Mouse (Mus musculus) layer of hippocampus, postnatal 25 days (tissue): ENCODE measurements around the gene Irak2. TPM values are rescaled to one million over a fixed set of nuclear protein-coding genes. Genes with fewer than 3 reads are reported as not detected.
"Not testable (repeated sequence)": the region's sequence is repeated elsewhere in the genome, so short reads cannot be mapped to it uniquely, and the experiment has no call there.

Source experiments
- DNase-seq, 2 experiments: peaks; one replicate each; pipeline ENCODE4 v3.0.0; 2022; ENCODE audit warnings: mixed read lengths in 2 of 2, low spot score in 1 of 2; ENCODE audit errors: extremely low spot score in 1 of 2
- total RNA-seq, 2 experiments: library from RNA; stranded (reverse); gene quantifications; 2 replicates each; pipeline ENCODE4 v1.2.3; 2021

The Irak2 gene
- total RNA-seq, 2 experiments from 2014 or later: 16.9 to 21.9 TPM

DNA sequence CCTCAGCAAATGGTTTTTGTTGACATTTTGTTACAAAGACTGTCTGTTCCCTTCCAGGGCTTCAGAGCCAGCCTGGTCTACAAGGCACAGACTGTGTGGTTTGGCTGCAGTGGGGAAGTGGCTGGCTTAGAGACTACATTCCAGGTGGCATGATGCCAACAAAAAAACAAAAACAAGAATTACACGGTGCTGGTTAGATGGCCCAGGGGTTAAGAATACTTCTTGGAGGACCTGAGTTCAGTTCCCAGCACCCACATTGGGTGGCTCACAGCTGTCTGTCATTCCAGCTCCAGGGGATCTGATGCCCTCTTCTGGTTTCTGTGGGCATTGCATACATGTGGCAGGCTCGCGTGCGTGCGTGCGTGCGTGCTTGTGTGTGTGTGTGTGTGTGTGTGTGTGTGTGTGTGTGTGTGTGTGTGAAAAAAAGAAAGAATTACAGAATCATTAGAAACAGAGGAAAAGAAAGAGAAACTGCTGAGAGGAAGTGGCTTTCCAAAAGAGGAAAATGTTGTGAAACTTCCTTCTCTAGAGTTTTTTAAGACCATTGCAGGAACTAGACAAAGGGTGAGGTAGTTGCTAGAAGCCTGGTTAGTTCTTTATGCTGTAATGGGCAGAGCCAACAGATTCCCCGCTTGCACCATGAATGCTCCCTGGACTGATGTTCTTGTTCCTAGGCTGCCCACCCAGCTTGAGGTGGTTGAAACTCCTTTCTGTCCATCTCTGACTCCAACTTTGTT, 24.9 kb downstream of the Irak2 start:
- DNase-seq: no peak

DNA sequence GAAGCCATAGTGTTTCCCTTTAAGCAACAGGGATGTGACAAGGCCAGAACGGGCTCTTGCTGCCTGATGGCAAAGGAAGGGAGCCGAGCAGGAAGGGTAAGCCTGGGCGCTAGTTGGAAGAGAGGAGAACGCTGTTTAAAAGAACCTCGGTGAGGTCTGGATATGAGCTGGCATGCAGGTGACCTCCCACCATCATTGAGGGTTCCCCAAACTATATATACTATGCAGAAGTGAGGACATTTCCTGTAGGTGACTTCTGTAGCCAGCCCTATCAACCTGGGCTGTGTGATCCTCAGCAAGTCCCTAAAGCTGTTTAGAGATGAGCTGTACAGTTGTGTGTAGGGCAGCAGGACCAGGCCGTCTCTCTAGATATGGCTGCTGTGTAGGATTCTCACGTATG, 26.0 kb downstream of the Irak2 start:
- no peak for DNase-seq

DNA sequence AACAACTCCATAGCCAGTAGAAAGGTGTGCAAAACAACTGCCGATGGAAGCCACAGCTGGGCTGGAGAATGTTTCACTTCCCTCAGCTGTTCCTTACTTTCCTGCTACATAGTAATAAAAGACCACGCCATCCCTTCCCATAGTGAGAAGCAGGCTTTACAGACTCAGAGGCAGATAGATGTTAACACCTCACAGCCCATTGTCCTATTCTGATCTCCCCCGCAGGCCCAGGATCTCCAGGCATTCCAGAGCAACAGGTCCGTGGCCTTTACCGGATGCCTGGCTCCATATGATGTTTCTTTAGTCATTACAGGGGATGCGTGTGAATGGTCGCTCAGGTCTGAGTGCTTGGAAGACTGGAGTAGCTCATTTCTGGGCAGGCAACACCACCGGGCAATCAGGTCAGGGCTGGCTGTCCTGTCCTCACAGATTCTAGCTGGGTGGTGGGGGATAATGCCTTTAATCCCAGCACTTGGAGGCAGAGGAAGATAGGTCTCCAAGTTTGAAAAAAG, 29.4 kb downstream of the Irak2 start:
- no peak for DNase-seq

DNA sequence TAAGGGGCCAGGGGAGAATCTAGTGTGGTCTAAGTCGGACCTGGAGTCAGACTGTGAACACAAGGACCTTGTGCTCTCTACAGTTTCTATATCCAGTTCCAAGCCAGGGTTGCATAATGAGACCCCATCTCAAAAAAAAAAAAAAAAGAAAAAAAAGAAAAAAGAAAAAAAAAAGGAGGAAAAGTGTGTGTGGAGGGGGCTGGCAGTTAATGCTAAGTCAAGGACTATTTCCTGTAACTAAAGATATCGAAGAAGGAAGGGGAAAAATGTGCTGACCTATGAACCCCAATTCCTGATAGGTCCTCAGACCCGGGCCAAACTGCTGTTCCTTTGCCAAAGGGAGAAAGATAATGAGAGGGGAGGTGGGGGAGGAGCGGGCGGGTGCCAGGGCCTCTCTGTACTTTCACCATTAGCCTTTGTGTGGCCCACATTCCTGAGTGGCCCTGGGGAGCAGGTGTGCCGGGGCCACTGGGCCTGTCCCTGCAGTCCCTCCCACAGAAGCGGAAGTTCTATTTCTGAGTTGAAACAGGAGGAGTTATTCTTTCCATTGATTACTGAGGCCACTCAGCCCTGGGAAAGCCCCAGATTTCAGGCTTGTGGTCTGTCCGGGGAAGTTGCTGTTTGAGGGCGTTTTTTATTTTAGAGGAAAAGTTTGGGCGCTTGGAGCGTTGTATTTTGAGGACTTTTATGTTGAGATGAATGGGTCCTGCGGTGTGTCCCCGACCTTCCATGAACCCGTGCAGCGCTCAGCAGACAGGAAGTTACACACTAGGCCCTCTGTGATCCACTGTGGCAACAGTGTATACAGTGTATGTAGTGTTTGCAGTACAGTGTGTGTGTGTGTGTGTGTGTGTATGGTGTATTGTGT, 30.3 kb downstream of the Irak2 start:
- DNase-seq: no peak

DNA sequence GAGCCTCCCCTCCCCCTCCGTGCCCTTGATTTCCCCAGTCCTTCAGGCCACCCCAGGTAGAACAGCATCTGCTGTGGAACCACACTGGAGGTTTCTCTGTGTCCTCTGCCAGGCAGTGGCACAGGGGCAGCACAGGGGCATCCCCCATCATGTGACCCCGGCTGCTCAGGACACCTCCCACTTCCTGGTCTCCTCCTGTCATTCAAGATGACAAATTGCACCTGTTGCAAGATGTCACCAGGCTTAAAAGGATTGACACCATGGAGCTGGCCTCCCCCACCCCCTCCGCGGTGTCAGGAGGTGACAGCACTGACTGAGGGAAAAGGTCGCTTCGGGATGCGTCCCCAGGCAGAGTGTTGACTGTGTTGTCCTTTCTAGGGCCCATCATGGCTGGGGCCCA, 31.6 kb downstream of the Irak2 start:
- no peak for DNase-seq

DNA sequence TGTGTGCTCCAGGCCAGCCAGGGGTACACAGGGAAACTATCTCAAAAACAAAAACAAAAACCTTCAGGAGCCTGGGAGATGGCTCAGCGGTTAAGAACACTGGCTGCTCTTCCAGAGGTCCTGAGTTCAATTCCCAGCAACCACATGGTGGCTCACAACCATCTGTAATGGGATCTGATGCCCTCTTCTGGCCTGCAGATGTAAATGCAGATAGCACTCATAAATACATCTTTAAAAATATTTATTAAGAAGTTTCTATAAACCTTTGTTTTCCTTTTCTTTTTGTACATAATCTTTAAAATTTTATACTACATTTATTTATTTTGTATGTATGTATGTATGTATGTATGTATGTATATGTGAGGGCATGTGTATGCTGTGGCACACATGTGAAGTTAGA, 33.8 kb downstream of the Irak2 start:
- DNase-seq: not testable (repeated sequence)

DNA sequence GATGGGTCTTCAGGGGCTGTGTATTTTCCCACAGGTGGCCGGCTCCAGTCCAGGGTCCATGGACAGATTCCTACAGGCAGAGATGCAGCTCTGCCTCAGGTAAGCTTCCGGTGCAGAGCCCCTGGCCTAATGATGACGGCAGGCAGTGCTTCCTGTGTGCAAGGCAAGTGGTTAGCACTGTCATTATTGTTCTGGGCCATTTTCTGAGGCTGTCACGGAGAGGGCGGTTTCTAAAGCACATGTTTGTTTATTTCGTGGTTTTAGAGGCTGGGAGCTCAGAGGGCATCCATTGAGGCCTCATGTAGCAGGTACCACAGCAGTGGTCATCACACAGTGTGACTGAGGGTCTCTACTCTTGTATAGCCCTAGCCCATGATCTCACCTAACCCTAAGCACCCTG, 34.7 kb downstream of the Irak2 start:
- no peak for DNase-seq

DNA sequence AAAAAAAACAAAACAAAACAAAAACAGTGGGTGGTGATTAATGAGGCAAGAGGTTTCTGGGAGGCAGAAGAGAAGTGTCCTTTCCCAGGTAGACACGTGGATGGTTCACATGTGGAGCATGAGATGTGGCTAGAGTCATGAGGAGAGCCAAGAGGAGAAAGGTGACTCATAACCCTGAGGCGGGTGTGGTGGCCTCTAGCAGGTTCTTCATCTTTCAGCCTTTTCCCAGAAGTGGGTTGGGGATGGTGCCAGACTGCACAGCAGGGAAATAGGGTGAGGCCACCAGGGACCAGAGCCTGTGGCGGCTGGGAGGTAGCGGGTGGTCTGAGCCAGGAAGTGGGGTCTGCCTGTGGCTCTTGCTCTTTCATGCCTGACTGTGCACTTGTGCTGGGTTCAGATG, 37.0 kb downstream of the Irak2 start:
- no peak for DNase-seq

DNA sequence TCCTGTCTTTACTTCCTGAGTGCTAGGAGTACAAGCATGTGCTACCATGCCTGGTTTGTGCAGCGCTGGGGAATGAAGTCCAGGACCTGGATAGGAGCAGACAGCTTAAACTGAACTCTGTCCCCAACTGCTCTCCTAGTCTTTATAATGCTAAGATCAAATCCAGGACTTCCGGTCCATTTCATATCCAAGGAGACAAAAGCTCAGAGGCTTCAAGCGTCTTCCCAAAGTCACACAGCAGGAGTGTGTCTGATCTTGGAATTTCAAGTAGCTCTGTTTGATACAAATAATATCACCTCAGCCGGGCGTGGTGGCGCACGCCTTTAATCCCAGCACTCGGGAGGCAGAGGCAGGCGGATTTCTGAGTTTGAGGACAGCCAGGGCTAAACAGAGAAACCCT, 37.7 kb downstream of the Irak2 start:
- DNase-seq: no peak

DNA sequence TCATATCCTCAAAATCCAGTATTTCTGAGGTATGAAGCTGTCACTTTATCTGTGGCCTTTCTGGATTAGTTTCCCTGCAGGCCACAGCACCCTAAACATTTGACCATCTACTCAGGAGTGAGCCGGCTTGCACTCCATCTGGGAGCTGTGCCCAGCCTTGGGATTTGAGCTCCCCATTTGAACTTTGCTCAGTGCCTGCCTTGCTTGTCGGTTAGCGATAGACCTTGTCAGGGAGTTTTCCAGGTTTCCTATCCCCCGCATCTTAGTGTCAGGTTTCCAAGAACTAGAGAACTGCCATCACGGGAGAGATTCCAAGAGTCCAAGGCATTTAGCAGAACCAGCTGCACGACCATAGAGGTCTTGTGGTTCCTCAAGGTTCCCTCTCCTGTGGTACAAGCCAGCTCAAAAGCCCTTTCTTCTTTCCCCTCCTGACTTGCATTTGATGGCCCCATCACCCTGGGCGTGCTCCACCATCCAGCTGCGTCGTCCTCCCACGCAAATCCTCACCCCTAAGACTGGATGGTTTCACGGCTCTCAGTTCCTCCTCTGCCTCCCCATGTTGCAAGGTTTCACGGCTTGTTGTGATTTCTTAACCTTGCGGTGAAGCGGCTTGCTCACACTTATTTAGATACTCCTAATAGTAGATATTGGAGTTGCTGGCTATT, 38.9 kb downstream of the Irak2 start:
- no peak for DNase-seq

DNA sequence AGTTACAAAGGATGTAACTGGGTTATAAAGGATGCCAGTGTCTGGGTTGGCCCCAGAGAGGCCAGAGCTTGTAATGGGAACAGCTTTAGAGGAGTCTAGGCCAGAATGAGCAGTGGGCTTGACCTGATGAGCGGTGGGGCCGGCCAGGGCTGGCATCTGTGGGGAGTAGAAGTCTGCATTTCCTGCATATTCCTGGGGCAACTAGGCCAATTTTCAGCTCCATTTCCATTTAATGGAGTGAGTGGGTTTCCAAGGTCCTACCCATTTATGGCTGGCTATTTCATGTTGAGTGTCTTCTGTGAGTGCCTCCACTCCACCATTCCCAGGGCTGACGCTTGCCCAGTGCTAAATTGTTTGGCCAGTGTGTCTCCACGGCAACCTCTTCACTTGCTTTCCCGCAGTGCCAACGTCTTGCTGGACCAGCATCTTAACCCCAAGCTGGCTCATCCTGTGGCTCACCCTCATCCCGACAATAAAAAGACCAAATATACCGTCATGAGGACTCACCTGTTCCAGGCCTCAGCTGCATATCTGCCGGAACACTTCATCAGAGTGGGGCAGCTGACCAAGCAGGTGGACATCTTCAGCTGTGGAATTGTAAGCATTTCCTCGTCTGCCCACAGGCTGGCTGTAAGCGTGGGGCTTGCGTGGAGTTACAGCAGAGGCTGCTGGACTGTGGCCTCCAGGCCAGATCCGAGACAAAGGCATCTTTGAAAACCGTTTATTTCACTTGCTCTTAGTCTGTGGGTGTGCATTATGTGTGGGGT, 40.2 kb downstream of the Irak2 start:
- no peak for DNase-seq

DNA sequence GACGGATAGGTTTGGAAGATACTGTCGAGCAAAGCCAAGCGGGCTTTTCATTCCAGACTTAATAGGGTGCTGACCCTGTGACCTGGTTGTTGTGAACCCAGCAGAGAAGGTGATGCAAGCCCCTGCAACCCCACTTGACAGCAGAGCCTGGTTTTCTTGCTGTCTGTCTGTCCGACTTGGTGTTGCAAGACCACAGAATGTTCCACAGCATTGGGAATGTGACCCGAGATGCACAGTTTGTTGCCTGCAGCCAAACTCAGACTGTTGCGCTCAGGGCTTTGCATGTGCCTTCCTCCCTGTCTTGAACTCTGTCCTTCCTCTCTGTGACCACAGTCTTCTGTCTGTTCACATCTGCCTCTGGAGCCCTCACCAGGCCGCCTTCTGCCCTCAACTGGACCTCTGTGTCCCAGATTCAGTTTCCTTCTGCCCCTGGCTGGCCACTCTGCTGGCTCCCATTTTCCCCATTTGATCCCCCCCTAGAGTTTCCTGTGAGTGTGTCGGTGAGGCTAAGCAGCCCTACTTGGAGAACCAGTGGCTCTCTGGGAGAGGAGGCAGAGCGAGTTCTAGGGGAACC, 41.8 kb downstream of the Irak2 start:
- no peak for DNase-seq

DNA sequence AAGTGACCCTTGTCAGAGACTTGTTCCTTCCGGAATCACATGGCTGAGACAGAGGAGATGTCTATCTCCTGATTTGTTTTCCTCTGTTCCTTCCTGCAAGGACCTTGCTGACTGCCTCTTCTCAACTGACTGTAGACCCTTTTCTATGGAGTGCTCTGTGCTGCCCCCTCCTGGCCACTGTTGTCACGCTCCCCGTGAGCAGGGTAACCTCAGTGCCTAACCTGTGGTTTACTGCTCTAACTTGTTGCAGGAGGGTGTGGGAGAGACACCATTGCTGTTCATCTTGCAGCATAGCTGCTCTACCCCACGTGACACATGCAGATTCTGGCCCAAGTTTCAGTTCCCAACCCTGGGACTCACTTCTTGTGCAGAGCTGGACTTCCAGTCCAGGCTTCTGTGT, 43.0 kb downstream of the Irak2 start:
- peak; percentile 72 to 91 for DNase-seq

DNA sequence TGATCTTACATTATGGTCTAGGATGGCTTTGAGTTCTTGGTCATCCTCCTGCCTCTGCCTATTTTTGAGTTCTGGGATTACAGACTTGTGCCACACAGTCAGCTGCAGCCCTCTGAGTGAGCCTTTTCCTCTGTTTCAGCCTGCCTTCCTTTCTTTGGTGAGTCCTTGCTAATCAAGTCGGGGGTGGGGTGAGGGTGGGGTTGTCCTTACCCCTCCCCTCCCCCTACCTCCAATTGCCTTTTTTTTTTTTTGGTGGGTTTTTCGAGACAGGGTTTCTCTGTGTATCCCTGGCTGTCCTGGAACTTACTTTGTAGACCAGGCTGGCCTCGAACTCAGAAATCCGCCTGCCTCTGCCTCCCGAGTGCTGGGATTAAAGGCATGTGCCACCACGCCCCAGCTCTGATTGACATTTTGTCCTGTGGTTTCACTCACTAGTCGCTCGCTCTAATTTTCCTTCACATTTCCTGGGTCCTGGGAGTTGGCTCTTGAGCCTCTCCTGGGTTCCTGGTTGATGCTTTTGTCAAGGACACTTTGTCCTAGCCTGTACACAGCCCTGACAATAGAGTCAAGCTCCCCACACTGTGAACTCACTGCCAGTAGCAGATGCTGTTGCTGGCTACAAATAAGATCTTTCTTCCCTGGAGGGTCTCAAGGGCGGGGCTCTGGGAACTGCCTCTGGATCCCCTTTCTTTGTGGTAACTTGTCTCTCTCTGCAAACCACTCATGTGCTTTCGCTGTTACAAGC, 45.0 kb downstream of the Irak2 start:
- no peak for DNase-seq

DNA sequence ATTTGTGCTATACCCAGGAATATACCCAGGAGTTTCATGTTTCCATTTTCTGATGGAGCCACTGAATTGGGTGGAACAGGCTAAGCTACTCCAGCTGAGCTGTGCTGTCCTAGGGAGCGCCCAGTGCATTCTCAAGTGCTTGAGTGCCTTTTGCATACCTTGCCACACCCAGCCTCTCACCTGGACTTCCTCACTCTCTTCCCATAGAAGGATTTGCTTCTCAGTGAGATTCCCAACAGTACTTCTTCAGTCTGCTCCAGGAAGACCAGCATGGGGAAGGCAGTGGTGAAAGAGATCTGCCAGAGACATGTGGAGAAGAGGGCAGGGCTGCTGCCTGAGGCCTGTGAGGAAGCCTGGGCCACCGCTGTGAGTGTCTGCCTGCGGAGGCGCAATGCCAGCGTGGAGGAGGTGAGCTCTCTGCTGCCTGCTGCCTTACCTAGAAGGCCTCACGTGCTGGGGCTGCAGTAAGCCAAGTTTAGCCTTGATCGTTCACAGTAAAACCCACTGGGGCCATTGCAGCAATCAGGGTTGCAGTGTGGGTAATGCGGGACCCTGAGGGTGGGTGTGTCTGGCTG, 48.4 kb downstream of the Irak2 start:
- no peak for DNase-seq

DNA sequence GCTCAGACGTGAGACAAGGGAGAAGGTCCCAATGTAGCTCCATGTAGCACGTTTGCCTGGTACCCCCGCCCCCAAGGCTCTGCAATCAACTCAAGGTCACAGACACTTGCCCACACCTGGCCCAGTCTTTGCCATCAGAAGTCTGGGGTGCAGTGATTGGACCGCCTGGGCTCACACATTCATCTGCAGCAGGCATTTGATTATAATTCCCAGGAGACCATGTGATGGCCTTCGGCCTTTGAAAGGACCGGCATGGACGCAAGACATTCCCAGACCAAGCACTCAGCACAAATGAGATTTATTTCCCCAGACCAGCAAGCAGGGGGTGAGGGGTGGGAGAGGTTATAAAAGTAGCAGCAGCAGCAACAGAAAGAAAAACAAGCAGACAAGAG, 51.7 kb downstream of the Irak2 start:
- DNase-seq: no peak

DNA sequence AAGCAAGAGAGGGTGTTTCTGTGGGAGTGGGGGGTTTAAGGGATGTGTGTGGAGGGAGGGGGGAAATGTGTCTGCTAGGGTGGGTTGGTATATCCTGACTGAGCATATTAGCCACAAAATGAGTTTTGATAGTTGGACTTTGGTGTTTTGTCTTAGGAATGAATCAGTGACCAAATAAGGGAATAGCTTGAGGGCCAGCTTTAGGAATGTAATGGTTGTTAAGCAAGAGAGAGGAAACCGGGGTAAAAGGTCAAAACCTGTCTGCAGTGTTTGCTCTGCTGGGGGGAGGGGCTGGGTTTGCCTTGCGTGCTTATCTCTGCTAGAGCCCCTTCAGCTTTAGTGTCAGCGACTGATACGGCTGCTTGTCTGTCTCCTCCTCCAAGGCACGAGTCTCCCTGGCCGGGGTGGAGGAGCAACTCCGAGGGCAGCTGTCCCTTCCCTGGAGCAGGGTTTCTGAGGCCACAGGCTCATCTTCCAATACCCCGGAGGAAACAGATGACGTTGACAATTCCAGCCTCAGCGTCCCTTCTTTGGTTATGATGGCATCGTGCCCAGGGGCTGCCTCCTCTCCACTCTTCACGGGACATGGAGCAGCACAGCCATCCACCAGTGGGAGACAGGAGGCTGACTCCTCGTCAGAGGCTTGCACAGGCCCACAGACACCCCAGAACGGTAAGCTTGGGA, 52.3 kb downstream of the Irak2 start:
- no peak for DNase-seq

DNA sequence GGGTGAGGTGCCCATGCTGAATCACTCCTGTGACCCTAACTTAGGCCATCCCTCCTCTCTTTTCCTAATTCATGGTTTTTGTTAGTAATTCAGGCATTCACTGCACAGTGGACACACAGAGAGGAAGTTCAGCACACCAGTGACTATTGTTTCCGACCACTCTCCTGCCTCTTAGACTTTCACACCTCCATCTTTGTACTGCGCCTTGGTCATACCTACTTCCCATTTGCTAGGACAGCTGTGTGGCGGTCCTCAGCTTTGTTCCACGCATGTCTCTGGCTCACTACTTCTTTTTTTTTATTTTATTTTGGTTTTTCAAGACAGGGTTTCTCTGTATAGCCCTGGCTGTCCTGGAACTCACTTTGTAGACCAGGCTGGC, 52.8 kb downstream of the Irak2 start:
- no peak for DNase-seq
